Mouse (Mus musculus): ENCODE results near the gene Rnf135. TPM values are rescaled to one million over a fixed set of nuclear protein-coding genes. Genes with fewer than 3 reads are reported as not detected.

The Rnf135 gene
- polyA plus RNA-seq (2015; fragmentation: Nextera tagmentation; extraction: Ambion mirVana): 12.9 and 14.0 TPM in 2 replicates

DNA sequence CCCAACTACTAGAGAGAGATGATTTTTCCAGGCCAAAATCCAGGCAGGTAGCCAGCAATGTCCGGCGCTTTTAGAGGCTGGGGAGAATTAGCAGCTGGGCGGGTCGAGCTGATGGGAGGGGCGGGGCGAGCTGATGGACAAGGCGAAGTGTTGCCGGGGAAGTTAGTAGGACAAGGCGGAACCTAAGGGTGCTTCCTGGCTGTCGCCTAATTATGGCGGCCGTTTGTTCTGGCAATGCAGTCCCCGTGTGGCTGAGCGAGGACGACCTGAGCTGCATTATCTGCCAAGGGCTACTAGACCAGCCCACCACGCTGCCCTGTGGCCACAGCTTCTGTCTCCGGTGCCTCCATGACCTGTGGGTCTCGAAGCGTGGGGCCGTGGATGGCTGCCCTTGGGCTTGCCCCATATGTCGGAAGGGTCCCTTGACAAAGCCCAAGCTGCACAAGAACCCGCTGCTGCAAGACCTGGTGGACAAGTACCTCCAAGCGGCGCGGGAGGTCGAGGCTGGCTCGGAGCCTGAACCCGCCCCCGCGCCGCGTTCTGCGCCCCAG, at the start of gene Rnf135:
Gene Rnf135, plus strand, starts transcription at position 147 of the 551 bp plus-strand sequence.
- peak; percentile 98 for ATAC-seq (ENCODE audit: low FRiP score, low TSS enrichment)
- 2% methylated on average over 33 of the region's 33 CpGs for WGBS

DNA sequence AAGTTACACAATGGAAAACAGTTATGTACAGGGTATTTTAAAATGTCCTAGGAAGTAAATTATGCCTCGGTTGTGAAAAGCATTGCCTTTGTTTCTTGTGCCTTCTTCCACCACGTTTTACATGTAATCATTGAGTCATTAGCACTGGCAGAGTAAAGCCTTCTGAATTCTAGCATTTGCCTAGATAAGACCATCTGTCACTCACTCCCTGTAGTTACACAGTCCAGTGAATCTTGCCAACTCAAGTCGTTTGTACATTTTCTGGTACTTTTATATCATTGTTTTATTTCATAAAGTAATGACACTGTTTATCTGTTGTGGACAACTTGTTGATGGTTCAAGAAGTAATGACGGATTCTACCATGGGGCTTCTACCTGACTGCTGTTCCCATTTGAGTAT, 48.9 kb upstream of the Rnf135 start:
- Histone ChIP-seq H3K4me2 (replicated peaks; ENCODE audit: low read depth, low read length) (no peak overlapping the region), H3K4me3 (ENCODE audit: low read length) (no peak overlapping the region), H3K36me3 (ENCODE audit: insufficient read depth, low read length) (peaks cover 34% of the 10 kb centered on the region)

More for the DNA sequence above, at the start of gene Rnf135:
- peak within 1 kb of the TSS; percentile 91 for H3K27ac ChIP-seq (ENCODE audit: low read length)
- H3K4me1 ChIP-seq (ENCODE audit: insufficient read depth, low read length): peaks cover 9% of the 10 kb centered on the region
- H3K9me3 ChIP-seq (ENCODE audit: low read length): no peaks in the 10 kb centered on the region
- H3K36me3 ChIP-seq (ENCODE audit: insufficient read depth, low read length): no peaks in the 10 kb centered on the region
- H3K4me3 ChIP-seq (ENCODE audit: low read length): peak within 1 kb of the TSS; percentile 79
- no peaks in the 10 kb centered on the region for H3K27me3 ChIP-seq (ENCODE audit: insufficient read depth, low read length)
- H3K4me2 ChIP-seq (replicated peaks; ENCODE audit: low read depth, low read length): peak within 1 kb of the TSS; percentile 68
- H3K9ac ChIP-seq (replicated peaks; ENCODE audit: low read length): peak within 1 kb of the TSS; percentile 92

DNA sequence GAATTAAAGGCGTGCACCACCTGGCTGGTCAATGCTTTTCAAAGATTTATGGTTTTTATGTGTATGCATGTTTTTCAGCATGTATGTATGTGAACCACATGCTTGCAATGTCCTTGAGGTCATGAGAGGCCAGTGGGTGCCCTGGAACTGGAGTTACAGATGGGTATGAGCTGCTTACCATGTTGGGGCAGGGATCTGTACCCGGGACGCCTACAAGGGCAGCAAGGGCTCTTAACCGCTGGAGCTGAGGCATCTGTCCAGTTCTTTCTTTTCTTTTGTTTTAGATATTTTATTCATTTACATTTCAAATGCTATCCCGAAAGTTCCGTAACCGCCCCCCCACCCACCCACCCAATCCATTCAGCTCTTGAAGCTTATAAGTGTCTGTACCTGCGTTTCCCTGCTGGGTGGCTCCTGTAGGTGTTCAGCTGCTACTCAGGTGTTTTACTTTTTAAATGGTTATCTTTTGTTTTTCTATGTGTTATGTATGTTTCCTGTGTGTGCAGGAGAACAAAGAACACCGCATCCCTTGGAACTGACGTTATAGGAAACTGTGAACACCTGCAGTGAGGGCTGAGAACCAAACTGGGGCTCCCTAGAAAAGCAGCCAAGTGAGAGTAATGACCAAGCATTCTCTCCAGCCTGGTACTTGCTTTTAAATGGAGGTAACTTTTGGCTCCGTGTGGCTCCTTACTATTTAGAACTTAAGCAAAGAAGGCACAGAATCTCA, 47.5 kb upstream of the Rnf135 start:
- no peak overlapping the region for H3K4me3 ChIP-seq (ENCODE audit: low read length)
- H3K36me3 ChIP-seq (ENCODE audit: insufficient read depth, low read length): peaks cover 34% of the 10 kb centered on the region
- no peaks in the 10 kb centered on the region for H3K27me3 ChIP-seq (ENCODE audit: insufficient read depth, low read length)
- H3K4me2 ChIP-seq (replicated peaks; ENCODE audit: low read depth, low read length): no peak overlapping the region
- ATAC-seq (ENCODE audit: low FRiP score, low TSS enrichment): no peak
- H3K9ac ChIP-seq (replicated peaks; ENCODE audit: low read length): no peak overlapping the region
- 92% methylated on average over 11 of the region's 11 CpGs for WGBS
- no peak overlapping the region for H3K27ac ChIP-seq (ENCODE audit: low read length)
- 0 out of 2 replicates have a peak, but pooled peaks cover 3% of the 10 kb centered on the region for H3K4me1 ChIP-seq (ENCODE audit: insufficient read depth, low read length)
- no peaks in the 10 kb centered on the region for H3K9me3 ChIP-seq (ENCODE audit: low read length)

More for the DNA sequence above, 48.9 kb upstream of the Rnf135 start:
- H3K27ac ChIP-seq (ENCODE audit: low read length): no peak overlapping the region
- no peaks in the 10 kb centered on the region for H3K4me1 ChIP-seq (ENCODE audit: insufficient read depth, low read length)
- no peak for ATAC-seq (ENCODE audit: low FRiP score, low TSS enrichment)
- no peaks in the 10 kb centered on the region for H3K27me3 ChIP-seq (ENCODE audit: insufficient read depth, low read length)
- H3K9ac ChIP-seq (replicated peaks; ENCODE audit: low read length): no peak overlapping the region
- WGBS: 74% methylated on average over 4 of the region's 4 CpGs
- H3K9me3 ChIP-seq (ENCODE audit: low read length): no peaks in the 10 kb centered on the region

DNA sequence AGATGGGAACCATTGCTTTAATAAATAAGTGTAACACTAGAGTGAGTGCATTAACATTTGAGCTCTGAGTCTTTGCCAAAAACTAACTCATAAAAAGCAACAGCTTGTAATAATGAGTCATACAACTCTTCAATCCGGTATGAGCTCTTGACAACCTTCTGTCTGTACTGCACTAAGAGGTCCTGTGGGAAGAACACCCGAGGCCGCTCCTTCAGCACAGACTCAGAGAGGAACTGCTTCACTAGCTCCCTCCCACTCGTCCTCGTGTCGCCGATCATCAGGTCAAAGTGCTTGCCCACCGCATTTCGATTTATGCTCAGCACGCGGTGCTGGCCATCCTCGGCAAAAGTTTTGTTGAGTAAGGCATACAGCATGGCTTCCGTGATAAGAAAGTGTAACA, 46.9 kb upstream of the Rnf135 start:
- H3K36me3 ChIP-seq (ENCODE audit: insufficient read depth, low read length): peaks cover 31% of the 10 kb centered on the region
- H3K9me3 ChIP-seq (ENCODE audit: low read length): no peaks in the 10 kb centered on the region
- H3K4me2 ChIP-seq (replicated peaks; ENCODE audit: low read depth, low read length): no peak overlapping the region
- ATAC-seq (ENCODE audit: low FRiP score, low TSS enrichment): no peak
- 0 out of 2 replicates have a peak, but pooled peaks cover 3% of the 10 kb centered on the region for H3K4me1 ChIP-seq (ENCODE audit: insufficient read depth, low read length)
- no peak overlapping the region for H3K4me3 ChIP-seq (ENCODE audit: low read length)
- no peaks in the 10 kb centered on the region for H3K27me3 ChIP-seq (ENCODE audit: insufficient read depth, low read length)
- no peak overlapping the region for H3K9ac ChIP-seq (replicated peaks; ENCODE audit: low read length)
- H3K27ac ChIP-seq (ENCODE audit: low read length): no peak overlapping the region
- WGBS: 81% methylated on average over 13 of the region's 13 CpGs

DNA sequence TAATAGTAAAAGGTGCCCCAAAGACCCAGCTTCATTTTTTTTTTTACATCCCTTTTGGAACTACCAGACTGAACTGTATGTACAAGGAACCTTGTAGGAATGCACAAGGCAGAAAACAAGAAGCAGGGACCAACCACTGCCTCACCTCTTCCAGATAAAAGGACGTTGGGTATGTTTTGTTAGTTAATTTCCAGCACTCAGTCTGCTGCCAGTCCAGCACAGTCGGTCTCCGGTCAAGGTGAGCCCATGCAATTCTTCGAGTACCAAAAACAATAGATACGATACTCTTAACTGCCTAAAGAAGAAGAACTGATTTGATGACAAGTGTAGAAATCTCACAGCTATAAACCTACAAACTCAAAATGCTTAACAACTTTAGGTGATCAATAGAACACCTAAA, 45.9 kb upstream of the Rnf135 start:
- no peaks in the 10 kb centered on the region for H3K9me3 ChIP-seq (ENCODE audit: low read length)
- no peak overlapping the region for H3K9ac ChIP-seq (replicated peaks; ENCODE audit: low read length)
- 92% methylated on average over 5 of the region's 5 CpGs for WGBS
- no peak overlapping the region for H3K4me2 ChIP-seq (replicated peaks; ENCODE audit: low read depth, low read length)
- H3K4me1 ChIP-seq (ENCODE audit: insufficient read depth, low read length): peaks cover 5% of the 10 kb centered on the region; the same call in 1 of the 2 replicates
- no peak for ATAC-seq (ENCODE audit: low FRiP score, low TSS enrichment)
- H3K27ac ChIP-seq (ENCODE audit: low read length): no peak overlapping the region
- H3K4me3 ChIP-seq (ENCODE audit: low read length): no peak overlapping the region
- H3K36me3 ChIP-seq (ENCODE audit: insufficient read depth, low read length): peaks cover 28% of the 10 kb centered on the region
- H3K27me3 ChIP-seq (ENCODE audit: insufficient read depth, low read length): no peaks in the 10 kb centered on the region

DNA sequence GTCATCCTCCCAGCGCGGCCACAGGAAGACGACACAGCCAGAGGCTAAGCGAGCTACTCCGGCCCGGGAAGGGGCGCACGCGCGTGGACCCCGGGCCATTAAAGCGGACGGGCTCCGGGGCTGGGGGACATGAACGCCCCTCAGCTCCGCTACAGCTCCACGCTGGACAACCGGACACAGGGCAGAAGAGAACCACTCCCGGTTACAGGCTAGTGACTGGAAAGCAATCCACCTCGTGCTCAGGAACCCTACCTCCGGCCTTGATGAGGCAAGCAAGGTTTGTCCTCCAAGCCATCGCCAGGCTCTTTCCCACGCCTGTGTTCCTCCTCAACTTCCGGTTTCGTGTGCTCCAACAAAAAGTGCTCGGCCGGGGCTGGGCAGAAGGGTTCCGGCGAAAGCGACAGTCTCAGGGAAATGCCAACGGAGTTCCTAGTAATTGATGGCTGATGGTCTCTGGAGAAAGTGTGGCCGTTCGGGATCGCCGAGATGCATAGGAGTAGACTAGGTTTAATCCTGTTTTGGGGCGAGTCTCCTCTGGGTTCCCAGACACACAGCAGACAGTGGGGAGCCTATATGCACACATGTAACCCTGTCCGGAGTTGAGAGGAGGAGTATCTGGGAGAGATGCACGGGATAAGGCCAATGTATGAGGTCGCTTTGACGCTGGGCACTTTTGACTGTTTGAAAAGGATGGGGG, 41.7 kb upstream of the Rnf135 start, which contains the start of gene Tefm:
Gene Tefm, minus strand, starts transcription at position 351 of the 697 bp plus-strand sequence.
- Histone ChIP-seq H3K4me2 (replicated peaks; ENCODE audit: low read depth, low read length) (peak within 1 kb of the TSS; percentile 71), H3K4me1 (ENCODE audit: insufficient read depth, low read length) (peaks cover 12% of the 10 kb centered on the region; the same call in 1 of the 2 replicates), H3K36me3 (ENCODE audit: insufficient read depth, low read length) (peaks cover 10% of the 10 kb centered on the region), H3K9ac (replicated peaks; ENCODE audit: low read length) (peak within 1 kb of the TSS; percentile 93), H3K9me3 (ENCODE audit: low read length) (no peaks in the 10 kb centered on the region), H3K4me3 (ENCODE audit: low read length) (peak within 1 kb of the TSS; percentile 74), H3K27me3 (ENCODE audit: insufficient read depth, low read length) (no peaks in the 10 kb centered on the region), H3K27ac (ENCODE audit: low read length) (peak within 1 kb of the TSS; percentile 93)
- peak; percentile 89 for ATAC-seq (ENCODE audit: low FRiP score, low TSS enrichment)
- 0% methylated on average over 40 of the region's 40 CpGs for WGBS

DNA sequence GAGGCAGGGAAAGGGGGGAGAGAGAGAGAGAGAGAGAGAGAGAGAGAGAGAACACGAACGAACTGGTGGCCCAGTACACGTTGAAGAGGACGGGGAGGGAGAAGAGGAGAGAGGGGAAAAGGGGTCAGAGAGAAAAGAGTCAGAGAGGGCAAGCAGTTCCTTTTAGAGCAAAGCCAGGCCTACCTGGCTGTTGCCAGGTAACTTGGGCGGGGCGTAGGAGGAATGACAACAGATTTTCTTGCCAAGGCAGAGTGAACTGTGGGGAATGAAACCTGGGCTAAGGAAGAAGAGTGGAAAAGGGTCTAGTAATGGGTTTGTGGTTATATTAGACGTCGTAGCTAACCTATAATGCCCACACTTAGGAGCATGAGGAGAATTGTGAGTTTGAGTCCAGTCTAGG, 40.8 kb upstream of the Rnf135 start:
- 49% methylated on average over 8 of the region's 8 CpGs for WGBS
- Histone ChIP-seq H3K36me3 (ENCODE audit: insufficient read depth, low read length) (peaks cover 6% of the 10 kb centered on the region; the same call in 1 of the 2 replicates), H3K4me3 (ENCODE audit: low read length) (peak overlapping the region; percentile 74; the same call in 1 of the 2 replicates), H3K4me2 (replicated peaks; ENCODE audit: low read depth, low read length) (peak overlapping the region; percentile 71), H3K9ac (replicated peaks; ENCODE audit: low read length) (no peak overlapping the region), H3K27me3 (ENCODE audit: insufficient read depth, low read length) (no peaks in the 10 kb centered on the region), H3K9me3 (ENCODE audit: low read length) (no peaks in the 10 kb centered on the region), H3K27ac (ENCODE audit: low read length) (no peak overlapping the region), H3K4me1 (ENCODE audit: insufficient read depth, low read length) (peaks cover 12% of the 10 kb centered on the region; the same call in 1 of the 2 replicates)
- no peak for ATAC-seq (ENCODE audit: low FRiP score, low TSS enrichment)

DNA sequence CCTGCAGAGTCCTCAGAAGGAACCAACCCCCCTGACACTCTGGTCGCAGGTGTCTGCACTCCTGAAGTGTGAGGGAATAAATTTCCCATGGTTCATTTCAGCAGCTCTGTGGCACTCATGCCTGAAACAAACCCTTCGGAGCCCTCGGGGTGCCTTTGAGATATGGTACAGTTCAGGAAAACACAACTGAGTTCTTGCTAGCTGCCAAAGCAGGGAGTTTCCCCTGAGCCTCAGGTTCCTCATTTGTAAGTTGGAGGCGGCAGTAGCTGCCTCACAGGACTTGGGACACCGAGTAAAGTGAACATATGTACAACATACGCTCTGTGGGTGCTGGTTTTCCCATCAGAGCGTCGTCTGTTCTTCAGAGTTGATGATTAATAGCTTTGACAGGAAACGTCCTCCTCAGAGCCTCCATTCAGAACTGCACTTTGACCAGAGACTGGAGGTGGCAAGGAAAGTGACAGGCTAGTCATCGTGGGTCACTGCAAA, 37.8 kb upstream of the Rnf135 start:
- H3K36me3 ChIP-seq (ENCODE audit: insufficient read depth, low read length): no peaks in the 10 kb centered on the region
- peaks cover 12% of the 10 kb centered on the region; the same call in 1 of the 2 replicates for H3K4me1 ChIP-seq (ENCODE audit: insufficient read depth, low read length)
- 27% methylated on average over 10 of the region's 10 CpGs for WGBS
- H3K4me2 ChIP-seq (replicated peaks; ENCODE audit: low read depth, low read length): peak overlapping the region; percentile 26; the same call in 1 of the 2 replicates
- 0 out of 2 replicates have a peak overlapping the region, but pooled peaks have one; percentile 26 for H3K9ac ChIP-seq (replicated peaks; ENCODE audit: low read length)
- H3K27me3 ChIP-seq (ENCODE audit: insufficient read depth, low read length): no peaks in the 10 kb centered on the region
- no peak overlapping the region for H3K4me3 ChIP-seq (ENCODE audit: low read length)
- ATAC-seq (ENCODE audit: low FRiP score, low TSS enrichment): peak; percentile 29; the same call in 1 of the 2 replicates
- H3K9me3 ChIP-seq (ENCODE audit: low read length): no peaks in the 10 kb centered on the region
- peak overlapping the region; percentile 77 for H3K27ac ChIP-seq (ENCODE audit: low read length)

DNA sequence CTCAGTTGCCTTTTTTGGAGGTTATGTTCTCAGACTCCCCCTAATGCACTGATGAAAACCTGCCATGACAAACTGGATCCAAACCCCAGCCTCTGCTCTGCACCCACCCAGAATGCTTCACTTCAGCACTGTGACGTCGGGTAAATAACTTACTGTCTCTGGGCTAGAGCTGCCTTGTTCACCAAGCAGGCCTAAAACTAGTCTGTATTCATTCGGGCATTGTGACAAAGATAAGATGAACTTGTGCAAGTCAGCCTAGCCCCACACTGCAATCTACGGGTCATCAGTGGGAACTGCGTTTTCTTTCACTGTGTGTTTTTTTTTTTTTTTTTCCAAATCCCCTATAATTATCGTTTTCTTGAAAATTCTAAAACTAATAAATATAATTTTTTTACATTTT, 35.9 kb upstream of the Rnf135 start:
- Histone ChIP-seq H3K9ac (replicated peaks; ENCODE audit: low read length) (no peak overlapping the region), H3K4me1 (ENCODE audit: insufficient read depth, low read length) (peaks cover 8% of the 10 kb centered on the region; the same call in 1 of the 2 replicates), H3K9me3 (ENCODE audit: low read length) (no peaks in the 10 kb centered on the region), H3K4me3 (ENCODE audit: low read length) (no peak overlapping the region), H3K27ac (ENCODE audit: low read length) (no peak overlapping the region), H3K27me3 (ENCODE audit: insufficient read depth, low read length) (peaks cover 4% of the 10 kb centered on the region; the same call in 1 of the 2 replicates), H3K36me3 (ENCODE audit: insufficient read depth, low read length) (no peaks in the 10 kb centered on the region), H3K4me2 (replicated peaks; ENCODE audit: low read depth, low read length) (no peak overlapping the region)
- WGBS: 71% methylated on average over 6 of the region's 6 CpGs
- ATAC-seq (ENCODE audit: low FRiP score, low TSS enrichment): no peak
